Mouse (Mus musculus) lung, postnatal 0 days (tissue): ENCODE measurements at regions not wholly inside any gene's neighbourhood (a gene's known extent, or its start where the extent isn't known, plus 50 kb on each side); places are given as distances from the start of the nearest gene placed in this dataset.

Source experiments
- CTCF ChIP-seq: IDR thresholded peaks from 2 replicates; pipeline ENCODE4 v1.5.1; 2016; ENCODE audit warnings: antibody characterized with exemption, mild to moderate bottlenecking
- EP300 ChIP-seq: IDR thresholded peaks from 2 replicates; pipeline ENCODE4 v1.6.1; 2016; ENCODE audit warnings: antibody characterized with exemption, mild to moderate bottlenecking, control low read depth

- TF ChIP-seq EP300 = no peak
- no peak for TF ChIP-seq CTCF
These were observed 429.2 kb downstream of the Fgf9 start for GRCm38 (mm10) chr14:58499501-58499900.
